Mouse (Mus musculus): ENCODE measurements at regions not wholly inside any gene's neighbourhood (a gene's known extent, or its start where the extent isn't known, plus 50 kb on each side); places are given as distances from the start of the nearest gene placed in this dataset.

- WGBS = 44% methylated on average over 9 of the region's 9 CpGs
Measured at GRCm38 (mm10) chr2:168334241-168334588, 52.7 kb upstream of the Kcng1 start.

GRCm38 (mm10) chr2:168333552-168334240, 52.2 kb upstream of the Kcng1 start:
- no peak for ATAC-seq (ENCODE audit: low FRiP score)
- Histone ChIP-seq H3K4me3 (no peak overlapping the region), H3K4me1 (replicated peaks) (peaks cover 17% of the 10 kb centered on the region), H3K4me2 (no peak overlapping the region), H3K27ac (0 out of 2 replicates have a peak overlapping the region, but pooled peaks have one; percentile 40), H3K36me3 (no peaks in the 10 kb centered on the region), H3K9me3 (no peaks in the 10 kb centered on the region), H3K9ac (no peak overlapping the region), H3K27me3 (peaks cover 3% of the 10 kb centered on the region; the same call in 1 of the 2 replicates)
- WGBS = 52% methylated on average over 20 of the region's 20 CpGs

More at GRCm38 (mm10) chr2:168334241-168334588, 52.7 kb upstream of the Kcng1 start:
- Histone ChIP-seq H3K4me3 (no peak overlapping the region), H3K27me3 (peaks cover under 1% of the 10 kb centered on the region; the same call in 1 of the 2 replicates), H3K9me3 (no peaks in the 10 kb centered on the region), H3K4me2 (no peak overlapping the region), H3K9ac (no peak overlapping the region), H3K27ac (no peak overlapping the region; the same call in 1 of the 2 replicates), H3K36me3 (no peaks in the 10 kb centered on the region), H3K4me1 (replicated peaks) (peaks cover 21% of the 10 kb centered on the region)
- ATAC-seq (ENCODE audit: low FRiP score) = no peak

GRCm38 (mm10) chr2:168332972-168333371, 51.4 kb upstream of the Kcng1 start:
- 76% methylated on average over 6 of the region's 6 CpGs for WGBS

More at GRCm38 (mm10) chr2:168332972-168333371, 51.4 kb upstream of the Kcng1 start:
- H3K27ac ChIP-seq = no peak overlapping the region
- peaks cover 17% of the 10 kb centered on the region for H3K4me1 ChIP-seq (replicated peaks)
- no peaks in the 10 kb centered on the region for H3K9me3 ChIP-seq
- no peak overlapping the region for H3K4me3 ChIP-seq
- peaks cover 3% of the 10 kb centered on the region; the same call in 1 of the 2 replicates for H3K27me3 ChIP-seq
- no peaks in the 10 kb centered on the region for H3K36me3 ChIP-seq
- ATAC-seq (ENCODE audit: low FRiP score) = no peak
- H3K9ac ChIP-seq = no peak overlapping the region
- H3K4me2 ChIP-seq = no peak overlapping the region

Measured in hindbrain, embryonic 13.5 days (tissue).